Mouse (Mus musculus): ENCODE measurements at regions not wholly inside any gene's neighbourhood (a gene's known extent, or its start where the extent isn't known, plus 50 kb on each side); places are given as distances from the start of the nearest gene placed in this dataset.

DNA sequence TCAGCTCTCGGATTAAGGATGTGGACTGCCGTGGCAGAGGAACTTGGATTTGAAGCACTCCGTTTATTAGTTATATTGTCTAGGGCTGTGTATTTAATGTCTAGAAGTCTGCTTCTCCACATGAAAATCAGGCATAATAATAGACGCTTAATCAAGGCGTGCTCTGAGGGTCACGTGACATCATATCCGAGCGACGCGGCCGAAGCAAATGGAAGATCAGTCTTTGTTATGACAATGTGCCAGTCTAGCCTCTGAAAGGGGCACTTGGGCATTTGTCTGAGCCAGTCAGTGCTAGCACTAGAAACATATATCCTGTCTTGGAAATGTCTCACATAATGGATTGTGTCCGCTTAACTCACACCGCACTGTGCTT is 70.5 kb upstream of the Caprin1 start:
- Histone ChIP-seq H3K9ac (ENCODE audit: low read length) (no peak overlapping the region), H3K4me1 (ENCODE audit: control insufficient read depth, insufficient read depth, low read length) (no peaks in the 10 kb centered on the region), H3K4me3 (ENCODE audit: low read depth, low read length) (no peak overlapping the region), H3K4me2 (ENCODE audit: low read depth, severe bottlenecking) (no peak overlapping the region), H3K27ac (replicated peaks; ENCODE audit: low read depth, low read length) (no peak overlapping the region), H3K27me3 (ENCODE audit: control insufficient read depth, insufficient read depth, low read length) (no peaks in the 10 kb centered on the region), H3K36me3 (ENCODE audit: control insufficient read depth, insufficient read depth, low read length) (no peaks in the 10 kb centered on the region), H3K9me3 (ENCODE audit: control insufficient read depth, low read length) (peaks cover 7% of the 10 kb centered on the region)
- no peak for DNase-seq (ENCODE audit: low spot score)
- 93% methylated on average over 13 of the region's 13 CpGs for WGBS
- ATAC-seq (ENCODE audit: insufficient number of reproducible peaks, low FRiP score, low TSS enrichment, low read depth): no peak

DNA sequence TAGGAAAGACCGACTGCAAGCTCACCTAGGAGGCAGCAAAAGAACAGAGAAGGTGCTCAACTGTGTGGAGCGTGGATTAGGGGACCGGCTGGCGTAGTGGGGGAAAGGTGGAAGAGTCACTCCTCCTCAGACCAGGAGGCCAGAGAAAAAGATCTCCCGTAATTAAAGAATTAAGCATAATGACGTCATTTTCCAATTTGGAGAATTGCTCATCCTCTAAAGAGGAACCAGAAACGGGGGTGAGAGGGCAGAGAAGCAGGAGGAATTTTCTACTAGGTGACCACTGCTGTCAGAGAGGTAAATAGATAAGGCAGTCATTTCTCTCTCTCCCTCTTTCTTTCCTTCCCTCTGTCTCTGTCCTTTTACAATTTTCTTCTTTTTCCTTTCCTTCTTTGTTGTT is 71.2 kb upstream of the Caprin1 start:
- Histone ChIP-seq H3K4me1 (ENCODE audit: control insufficient read depth, insufficient read depth, low read length) (no peaks in the 10 kb centered on the region), H3K9me3 (ENCODE audit: control insufficient read depth, low read length) (peaks cover 7% of the 10 kb centered on the region), H3K4me3 (ENCODE audit: low read depth, low read length) (no peak overlapping the region), H3K36me3 (ENCODE audit: control insufficient read depth, insufficient read depth, low read length) (no peaks in the 10 kb centered on the region), H3K27me3 (ENCODE audit: control insufficient read depth, insufficient read depth, low read length) (no peaks in the 10 kb centered on the region), H3K27ac (replicated peaks; ENCODE audit: low read depth, low read length) (no peak overlapping the region), H3K9ac (ENCODE audit: low read length) (no peak overlapping the region), H3K4me2 (ENCODE audit: low read depth, severe bottlenecking) (no peak overlapping the region)
- WGBS: 48% methylated on average over 7 of the region's 7 CpGs
- no peak for ATAC-seq (ENCODE audit: insufficient number of reproducible peaks, low FRiP score, low TSS enrichment, low read depth)
- no peak for DNase-seq (ENCODE audit: low spot score)

DNA sequence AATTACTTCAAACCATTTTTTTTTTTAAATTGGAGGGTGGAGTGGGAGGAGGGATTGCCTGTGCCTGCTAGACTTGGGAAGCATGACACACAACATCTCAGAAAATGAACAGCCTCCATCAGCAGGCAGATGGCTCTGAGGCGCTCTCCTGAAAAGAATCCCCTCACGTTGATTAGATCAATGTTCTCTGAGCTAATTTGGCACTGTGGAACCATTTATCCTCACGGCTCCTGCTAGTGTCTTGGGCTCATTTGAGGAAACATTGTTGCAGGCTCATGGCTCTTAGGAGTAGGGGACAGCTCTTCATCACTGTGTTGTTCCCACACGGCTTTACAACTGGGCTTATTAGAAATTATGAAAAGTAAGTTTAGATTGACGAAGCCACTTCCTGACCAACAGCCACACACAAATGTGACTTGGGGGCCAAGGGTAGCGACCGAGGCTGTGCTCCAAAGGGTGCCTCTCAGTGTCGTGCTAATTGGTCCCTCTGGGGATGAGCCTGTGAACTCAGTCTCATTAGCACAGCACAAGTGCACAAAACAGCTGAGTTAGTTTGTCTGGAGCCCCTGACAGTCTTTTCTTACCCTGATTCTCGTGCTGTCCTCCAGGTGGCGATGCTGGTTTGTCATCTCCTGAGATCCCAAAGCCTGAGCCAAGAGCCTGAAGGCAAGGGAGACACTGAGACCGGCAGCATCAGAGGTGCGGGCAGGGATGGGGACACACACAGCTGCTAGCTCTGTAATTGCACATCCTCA is 74.2 kb upstream of the Caprin1 start:
- Histone ChIP-seq H3K4me3 (ENCODE audit: low read depth, low read length) (no peak overlapping the region), H3K36me3 (ENCODE audit: control insufficient read depth, insufficient read depth, low read length) (no peaks in the 10 kb centered on the region), H3K4me1 (ENCODE audit: control insufficient read depth, insufficient read depth, low read length) (no peaks in the 10 kb centered on the region), H3K4me2 (ENCODE audit: low read depth, severe bottlenecking) (no peak overlapping the region), H3K27me3 (ENCODE audit: control insufficient read depth, insufficient read depth, low read length) (no peaks in the 10 kb centered on the region), H3K9ac (ENCODE audit: low read length) (no peak overlapping the region), H3K27ac (replicated peaks; ENCODE audit: low read depth, low read length) (no peak overlapping the region), H3K9me3 (ENCODE audit: control insufficient read depth, low read length) (no peaks in the 10 kb centered on the region)
- 0 out of 2 replicates have a peak, but pooled peaks have one; percentile 32 for ATAC-seq (ENCODE audit: insufficient number of reproducible peaks, low FRiP score, low TSS enrichment, low read depth)
- WGBS: 24% methylated on average over 12 of the region's 12 CpGs
- DNase-seq (ENCODE audit: low spot score): peak; percentile 82

DNA sequence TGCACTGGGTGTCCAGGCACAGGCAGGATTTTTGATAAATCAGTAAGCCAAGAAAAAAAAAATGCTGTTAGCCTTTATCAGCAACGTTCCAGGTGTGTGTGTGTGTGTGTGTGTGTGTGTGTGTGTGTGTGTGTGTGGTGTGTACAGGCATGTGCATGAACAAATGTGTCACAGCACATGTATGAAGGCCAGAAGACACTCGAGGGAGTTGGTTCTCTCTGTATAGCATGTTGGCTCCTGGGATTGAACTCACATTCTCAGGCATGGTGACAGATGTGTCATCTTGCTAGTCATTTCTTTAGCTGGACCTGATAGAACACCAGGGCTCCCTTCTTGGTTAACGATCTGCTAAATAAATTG is 74.8 kb upstream of the Caprin1 start:
- no peaks in the 10 kb centered on the region for H3K36me3 ChIP-seq (ENCODE audit: control insufficient read depth, insufficient read depth, low read length)
- H3K9ac ChIP-seq (ENCODE audit: low read length): no peak overlapping the region
- H3K4me3 ChIP-seq (ENCODE audit: low read depth, low read length): no peak overlapping the region
- H3K9me3 ChIP-seq (ENCODE audit: control insufficient read depth, low read length): no peaks in the 10 kb centered on the region
- WGBS: 63% methylated on average over 3 of the region's 3 CpGs
- no peak overlapping the region for H3K4me2 ChIP-seq (ENCODE audit: low read depth, severe bottlenecking)
- no peaks in the 10 kb centered on the region for H3K27me3 ChIP-seq (ENCODE audit: control insufficient read depth, insufficient read depth, low read length)
- no peak overlapping the region for H3K27ac ChIP-seq (replicated peaks; ENCODE audit: low read depth, low read length)
- ATAC-seq (ENCODE audit: insufficient number of reproducible peaks, low FRiP score, low TSS enrichment, low read depth) (no peak), DNase-seq (ENCODE audit: low spot score) (no peak)
- H3K4me1 ChIP-seq (ENCODE audit: control insufficient read depth, insufficient read depth, low read length): no peaks in the 10 kb centered on the region

DNA sequence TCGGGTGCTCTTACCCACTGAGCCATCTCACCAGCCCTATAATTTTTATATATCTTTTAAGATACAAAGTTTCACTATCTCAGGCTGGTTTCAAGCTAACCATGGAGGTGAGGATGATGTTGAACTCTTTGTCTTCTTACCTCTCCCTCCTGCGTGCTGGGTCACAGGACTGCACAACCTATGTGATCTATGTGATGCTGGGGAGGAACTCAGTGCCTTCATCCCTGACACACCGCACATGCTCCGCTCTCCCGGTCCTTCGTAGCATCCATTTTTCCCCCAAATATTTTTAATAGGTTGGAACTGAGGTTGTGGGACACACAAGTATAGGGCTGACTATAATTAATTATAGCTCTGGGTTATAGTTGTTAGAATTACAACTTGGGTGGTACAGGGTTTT is 75.9 kb upstream of the Caprin1 start:
- no peak for ATAC-seq (ENCODE audit: insufficient number of reproducible peaks, low FRiP score, low TSS enrichment, low read depth)
- no peak for DNase-seq (ENCODE audit: low spot score)
- Histone ChIP-seq H3K36me3 (ENCODE audit: control insufficient read depth, insufficient read depth, low read length) (no peaks in the 10 kb centered on the region), H3K27me3 (ENCODE audit: control insufficient read depth, insufficient read depth, low read length) (no peaks in the 10 kb centered on the region), H3K27ac (replicated peaks; ENCODE audit: low read depth, low read length) (no peak overlapping the region), H3K4me2 (ENCODE audit: low read depth, severe bottlenecking) (no peak overlapping the region), H3K4me3 (ENCODE audit: low read depth, low read length) (no peak overlapping the region), H3K9ac (ENCODE audit: low read length) (no peak overlapping the region), H3K9me3 (ENCODE audit: control insufficient read depth, low read length) (no peaks in the 10 kb centered on the region), H3K4me1 (ENCODE audit: control insufficient read depth, insufficient read depth, low read length) (no peaks in the 10 kb centered on the region)
- WGBS: 86% methylated on average over 6 of the region's 6 CpGs

DNA sequence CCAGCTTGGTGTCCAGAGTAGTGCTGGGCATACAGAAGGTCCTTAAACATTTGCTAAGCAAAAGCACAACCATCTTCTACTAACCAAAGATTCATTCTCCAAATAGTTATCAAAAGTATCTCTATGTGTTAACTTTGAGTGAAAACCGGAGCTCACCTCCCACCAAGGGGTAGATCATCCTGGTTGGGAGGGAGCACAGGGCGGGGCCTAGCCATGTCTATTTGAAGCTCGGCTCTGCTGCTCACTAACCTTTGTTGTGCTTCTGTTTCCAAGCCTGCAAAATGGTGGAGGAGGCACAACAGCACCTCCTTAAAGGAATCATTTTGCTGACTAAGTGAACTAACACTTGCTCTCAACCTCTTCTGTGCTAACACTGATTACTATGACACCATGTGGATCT is 77.0 kb upstream of the Caprin1 start:
- DNase-seq (ENCODE audit: low spot score) (no peak), ATAC-seq (ENCODE audit: insufficient number of reproducible peaks, low FRiP score, low TSS enrichment, low read depth) (no peak)
- Histone ChIP-seq H3K36me3 (ENCODE audit: control insufficient read depth, insufficient read depth, low read length) (no peaks in the 10 kb centered on the region), H3K4me3 (ENCODE audit: low read depth, low read length) (no peak overlapping the region), H3K9me3 (ENCODE audit: control insufficient read depth, low read length) (no peaks in the 10 kb centered on the region), H3K9ac (ENCODE audit: low read length) (no peak overlapping the region), H3K4me1 (ENCODE audit: control insufficient read depth, insufficient read depth, low read length) (no peaks in the 10 kb centered on the region), H3K27me3 (ENCODE audit: control insufficient read depth, insufficient read depth, low read length) (no peaks in the 10 kb centered on the region), H3K27ac (replicated peaks; ENCODE audit: low read depth, low read length) (no peak overlapping the region), H3K4me2 (ENCODE audit: low read depth, severe bottlenecking) (no peak overlapping the region)
- WGBS: 64% methylated on average over 3 of the region's 3 CpGs

DNA sequence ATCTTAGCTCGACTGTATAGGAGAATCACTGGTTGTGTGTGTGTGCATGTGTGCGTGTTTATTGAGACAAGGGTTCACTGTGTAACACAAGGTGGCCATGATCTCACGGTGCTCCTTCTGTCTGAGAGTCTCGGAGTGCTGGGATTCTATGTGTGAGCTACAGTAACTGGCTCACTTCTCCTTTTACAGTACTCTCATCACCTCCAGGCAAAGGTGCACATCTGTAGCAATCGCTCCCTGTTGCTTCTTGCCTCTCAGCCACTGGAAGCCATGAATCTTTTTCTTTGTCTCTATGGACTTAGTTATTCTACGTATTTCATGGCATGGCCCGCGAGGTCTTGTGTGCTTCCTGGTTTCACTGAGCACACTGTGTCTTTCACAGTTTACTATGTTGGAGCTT is 78.3 kb upstream of the Caprin1 start:
- 91% methylated on average over 8 of the region's 8 CpGs for WGBS
- no peaks in the 10 kb centered on the region for H3K4me1 ChIP-seq (ENCODE audit: control insufficient read depth, insufficient read depth, low read length)
- H3K9ac ChIP-seq (ENCODE audit: low read length): no peak overlapping the region
- H3K27me3 ChIP-seq (ENCODE audit: control insufficient read depth, insufficient read depth, low read length): no peaks in the 10 kb centered on the region
- H3K36me3 ChIP-seq (ENCODE audit: control insufficient read depth, insufficient read depth, low read length): no peaks in the 10 kb centered on the region
- no peak overlapping the region for H3K4me3 ChIP-seq (ENCODE audit: low read depth, low read length)
- DNase-seq (ENCODE audit: low spot score) (no peak), ATAC-seq (ENCODE audit: insufficient number of reproducible peaks, low FRiP score, low TSS enrichment, low read depth) (no peak)
- H3K4me2 ChIP-seq (ENCODE audit: low read depth, severe bottlenecking): no peak overlapping the region
- no peaks in the 10 kb centered on the region for H3K9me3 ChIP-seq (ENCODE audit: control insufficient read depth, low read length)
- no peak overlapping the region for H3K27ac ChIP-seq (replicated peaks; ENCODE audit: low read depth, low read length)

DNA sequence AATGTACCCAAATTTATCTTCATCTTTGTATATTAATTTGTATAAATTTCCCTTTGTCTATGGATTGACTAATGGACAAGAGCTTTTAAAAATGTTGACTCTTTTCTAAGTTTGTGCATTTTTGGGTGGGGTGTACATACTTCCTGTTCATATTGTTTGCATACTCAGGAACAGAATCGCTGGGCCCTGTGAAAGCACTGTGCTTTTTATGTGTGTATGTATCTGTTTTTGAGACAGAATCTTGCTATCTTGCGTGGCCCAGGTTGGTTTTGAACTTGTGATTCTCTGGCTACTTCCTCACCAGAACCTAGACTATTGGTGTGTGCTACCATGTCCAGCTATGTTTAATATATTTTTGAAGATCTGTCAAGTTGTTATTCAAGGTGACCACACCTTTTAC is 78.8 kb upstream of the Caprin1 start:
- no peak overlapping the region for H3K9ac ChIP-seq (ENCODE audit: low read length)
- H3K9me3 ChIP-seq (ENCODE audit: control insufficient read depth, low read length): no peaks in the 10 kb centered on the region
- no peak overlapping the region for H3K4me3 ChIP-seq (ENCODE audit: low read depth, low read length)
- DNase-seq (ENCODE audit: low spot score) (no peak), ATAC-seq (ENCODE audit: insufficient number of reproducible peaks, low FRiP score, low TSS enrichment, low read depth) (no peak)
- H3K4me1 ChIP-seq (ENCODE audit: control insufficient read depth, insufficient read depth, low read length): peaks cover 3% of the 10 kb centered on the region
- no peak overlapping the region for H3K4me2 ChIP-seq (ENCODE audit: low read depth, severe bottlenecking)
- WGBS: 89% methylated on average over 2 of the region's 2 CpGs
- no peak overlapping the region for H3K27ac ChIP-seq (replicated peaks; ENCODE audit: low read depth, low read length)
- no peaks in the 10 kb centered on the region for H3K27me3 ChIP-seq (ENCODE audit: control insufficient read depth, insufficient read depth, low read length)
- no peaks in the 10 kb centered on the region for H3K36me3 ChIP-seq (ENCODE audit: control insufficient read depth, insufficient read depth, low read length)
